Mouse (Mus musculus) midbrain, embryonic 11.5 days (tissue): ENCODE measurements at regions not wholly inside any gene's neighbourhood (a gene's known extent, or its start where the extent isn't known, plus 50 kb on each side); places are given as distances from the start of the nearest gene placed in this dataset.
A peak's percentile ranks its signal among the peaks of the same experiment; 100 is the strongest.

Experiments
- ATAC-seq: fragments of 200-750 bp; cut with Nextera tagmentation; 2 replicates; pipeline ENCODE4 v1.8.0; 2017; ENCODE audit warnings: moderate TSS enrichment, moderate library complexity; ENCODE audit not compliant: low FRiP score
- DNase-seq: peaks from one replicate; pipeline ENCODE4 v3.0.0; 2015; ENCODE audit warnings: low spot score; ENCODE audit errors: missing footprints
- H3K27ac ChIP-seq: fragments of 300-500 bp; sonication (generic); 2 replicates; pipeline ENCODE4 v1.5.1; 2014; ENCODE audit warnings: low read depth, low read length
- H3K27me3 ChIP-seq: fragments of 300-500 bp; sonication (generic); 2 replicates; pipeline ENCODE4 v1.6.1; 2014; ENCODE audit warnings: mild to moderate bottlenecking, low read length, moderate library complexity, mixed read lengths; ENCODE audit not compliant: control insufficient read depth, insufficient read depth
- H3K36me3 ChIP-seq: fragments of 300-500 bp; sonication (generic); 2 replicates; pipeline ENCODE4 v1.6.1; 2014; ENCODE audit warnings: mild to moderate bottlenecking, low read length, moderate library complexity, mixed read lengths; ENCODE audit not compliant: control insufficient read depth, insufficient read depth
- H3K4me1 ChIP-seq: fragments of 300-500 bp; sonication (generic); 2 replicates; pipeline ENCODE4 v1.6.1; 2014; ENCODE audit warnings: low read length; ENCODE audit not compliant: control insufficient read depth, insufficient read depth
- H3K4me2 ChIP-seq: fragments of 300-500 bp; sonication (generic); 2 replicates; pipeline ENCODE4 v1.6.1; 2014; ENCODE audit warnings: mild to moderate bottlenecking, moderate library complexity
- H3K4me3 ChIP-seq: fragments of 300-500 bp; sonication (generic); 2 replicates; pipeline ENCODE4 v1.5.1; 2014; ENCODE audit warnings: low read depth, low read length
- H3K9ac ChIP-seq: fragments of 300-500 bp; sonication (generic); 2 replicates; pipeline ENCODE4 v1.6.1; 2014; ENCODE audit warnings: low read length
- H3K9me3 ChIP-seq: fragments of 300-500 bp; sonication (generic); 2 replicates; pipeline ENCODE4 v1.6.1; 2016; ENCODE audit warnings: low read length; ENCODE audit not compliant: control insufficient read depth
- WGBS: fragments of 180-500 bp; shearing (Covaris S2); extraction: QIAGEN DNeasy Blood & Tissue Kit; methylation state at CpG from one replicate; pipeline ENCODE4 v1.1.7; 2014; 5-methylcytosine and 5-hydroxymethylcytosine counted together

- no peak for ATAC-seq
- H3K4me2 ChIP-seq, result no peak overlapping the region
- H3K27ac ChIP-seq, result no peak overlapping the region
- H3K4me3 ChIP-seq, result no peak overlapping the region
- H3K4me1 ChIP-seq, result no peaks in the 10 kb centered on the region
- H3K27me3 ChIP-seq, result no peaks in the 10 kb centered on the region
- WGBS, result 88% methylated on average over 4 of the region's 4 CpGs
- no peaks in the 10 kb centered on the region for H3K9me3 ChIP-seq
- no peaks in the 10 kb centered on the region for H3K36me3 ChIP-seq
- DNase-seq, result no peak
- H3K9ac ChIP-seq, result no peak overlapping the region
These were observed 229.8 kb upstream of the Camk1g start for GRCm38 (mm10) chr1:193599895-193600294.

- no peak overlapping the region for H3K4me2 ChIP-seq
- H3K9ac ChIP-seq, result no peak overlapping the region
- H3K9me3 ChIP-seq, result no peaks in the 10 kb centered on the region
- H3K27me3 ChIP-seq, result no peaks in the 10 kb centered on the region
- DNase-seq (no peak), ATAC-seq (no peak)
- H3K4me3 ChIP-seq, result no peak overlapping the region
- H3K27ac ChIP-seq, result no peak overlapping the region
- H3K4me1 ChIP-seq, result no peaks in the 10 kb centered on the region
- WGBS, result 30% methylated on average over 1 of the region's 1 CpGs
- no peaks in the 10 kb centered on the region for H3K36me3 ChIP-seq
These were observed 229.1 kb upstream of the Camk1g start for GRCm38 (mm10) chr1:193599163-193599562.

GRCm38 (mm10) chr1:193590301-193590829 lies 220.3 kb upstream of the Camk1g start:
- DNase-seq, result no peak
- no peak overlapping the region for H3K4me3 ChIP-seq
- peaks cover 12% of the 10 kb centered on the region for H3K4me1 ChIP-seq
- 11% methylated on average over 5 of the region's 5 CpGs for WGBS
- H3K9ac ChIP-seq, result no peak overlapping the region
- H3K36me3 ChIP-seq, result no peaks in the 10 kb centered on the region
- ATAC-seq, result 0 out of 2 replicates have a peak, but pooled peaks have one; percentile 9
- H3K9me3 ChIP-seq, result no peaks in the 10 kb centered on the region
- H3K27me3 ChIP-seq, result no peaks in the 10 kb centered on the region
- H3K27ac ChIP-seq, result no peak overlapping the region; the same call in 1 of the 2 replicates
- H3K4me2 ChIP-seq, result no peak overlapping the region

GRCm38 (mm10) chr1:193588477-193589464 lies 218.7 kb upstream of the Camk1g start:
- ATAC-seq (peak; percentile 83), DNase-seq (peak; percentile 98)
- 20% methylated on average over 12 of the region's 12 CpGs for WGBS
- H3K36me3 ChIP-seq, result no peaks in the 10 kb centered on the region
- H3K9ac ChIP-seq, result peak overlapping the region; percentile 16; the same call in 1 of the 2 replicates
- H3K9me3 ChIP-seq, result no peaks in the 10 kb centered on the region
- no peak overlapping the region for H3K4me3 ChIP-seq
- H3K27me3 ChIP-seq, result no peaks in the 10 kb centered on the region
- no peak overlapping the region for H3K4me2 ChIP-seq
- H3K27ac ChIP-seq, result no peak overlapping the region
- H3K4me1 ChIP-seq, result peaks cover 12% of the 10 kb centered on the region

- H3K27ac ChIP-seq, result no peak overlapping the region
- WGBS, result 87% methylated on average over 2 of the region's 2 CpGs
- H3K36me3 ChIP-seq, result no peaks in the 10 kb centered on the region
- H3K4me1 ChIP-seq, result peaks cover 12% of the 10 kb centered on the region
- no peaks in the 10 kb centered on the region for H3K9me3 ChIP-seq
- no peak overlapping the region for H3K4me2 ChIP-seq
- H3K27me3 ChIP-seq, result no peaks in the 10 kb centered on the region
- H3K4me3 ChIP-seq, result no peak overlapping the region
- DNase-seq (no peak), ATAC-seq (no peak)
- H3K9ac ChIP-seq, result no peak overlapping the region
These were observed 217.2 kb upstream of the Camk1g start for GRCm38 (mm10) chr1:193587317-193587716.

- no peaks in the 10 kb centered on the region for H3K36me3 ChIP-seq
- ATAC-seq, result no peak
These were observed 216.8 kb upstream of the Camk1g start for GRCm38 (mm10) chr1:193586896-193587295.

GRCm38 (mm10) chr1:193583791-193584190 lies 213.7 kb upstream of the Camk1g start:
- Histone ChIP-seq H3K27ac (no peak overlapping the region), H3K4me2 (no peak overlapping the region), H3K4me1 (peaks cover 5% of the 10 kb centered on the region; the same call in 1 of the 2 replicates), H3K36me3 (no peaks in the 10 kb centered on the region), H3K9me3 (no peaks in the 10 kb centered on the region), H3K27me3 (no peaks in the 10 kb centered on the region), H3K9ac (no peak overlapping the region), H3K4me3 (no peak overlapping the region)
- 80% methylated on average over 2 of the region's 2 CpGs for WGBS
- DNase-seq, result no peak
- no peak for ATAC-seq

More at GRCm38 (mm10) chr1:193586896-193587295, 216.8 kb upstream of the Camk1g start:
- Histone ChIP-seq H3K4me2 (no peak overlapping the region), H3K4me3 (no peak overlapping the region), H3K9me3 (no peaks in the 10 kb centered on the region), H3K9ac (no peak overlapping the region), H3K27ac (no peak overlapping the region), H3K4me1 (peaks cover 12% of the 10 kb centered on the region), H3K27me3 (no peaks in the 10 kb centered on the region)
- DNase-seq, result no peak
- 87% methylated on average over 6 of the region's 6 CpGs for WGBS

GRCm38 (mm10) chr1:193580393-193580792 lies 210.3 kb upstream of the Camk1g start:
- H3K4me2 ChIP-seq, result no peak overlapping the region
- H3K27ac ChIP-seq, result no peak overlapping the region
- H3K9ac ChIP-seq, result no peak overlapping the region
- H3K9me3 ChIP-seq, result no peaks in the 10 kb centered on the region
- no peaks in the 10 kb centered on the region for H3K27me3 ChIP-seq
- H3K4me1 ChIP-seq, result no peaks in the 10 kb centered on the region; the same call in 1 of the 2 replicates
- WGBS, result 80% methylated on average over 4 of the region's 4 CpGs
- no peaks in the 10 kb centered on the region for H3K36me3 ChIP-seq
- ATAC-seq, result no peak
- no peak overlapping the region for H3K4me3 ChIP-seq
- DNase-seq, result no peak

GRCm38 (mm10) chr1:193579671-193580070 lies 209.6 kb upstream of the Camk1g start:
- 34% methylated on average over 3 of the region's 3 CpGs for WGBS
- no peak for ATAC-seq
- H3K27ac ChIP-seq, result no peak overlapping the region

More at GRCm38 (mm10) chr1:193579671-193580070, 209.6 kb upstream of the Camk1g start:
- H3K4me2 ChIP-seq, result no peak overlapping the region
- no peaks in the 10 kb centered on the region for H3K36me3 ChIP-seq
- no peaks in the 10 kb centered on the region; the same call in 1 of the 2 replicates for H3K4me1 ChIP-seq
- H3K9me3 ChIP-seq, result no peaks in the 10 kb centered on the region
- no peak for DNase-seq
- H3K4me3 ChIP-seq, result no peak overlapping the region
- no peaks in the 10 kb centered on the region for H3K27me3 ChIP-seq
- H3K9ac ChIP-seq, result no peak overlapping the region
